Mouse (Mus musculus): Measurements from ENCODE around the gene Tln2. TPM values are rescaled to one million over a fixed set of nuclear protein-coding genes. Genes with fewer than 3 reads are reported as not detected.
A peak's percentile ranks its signal among the peaks of the same experiment; 100 is the strongest.

Tln2 gene
- polyA plus RNA-seq, 1 experiment from 2014 or later, result 22.9 TPM

DNA sequence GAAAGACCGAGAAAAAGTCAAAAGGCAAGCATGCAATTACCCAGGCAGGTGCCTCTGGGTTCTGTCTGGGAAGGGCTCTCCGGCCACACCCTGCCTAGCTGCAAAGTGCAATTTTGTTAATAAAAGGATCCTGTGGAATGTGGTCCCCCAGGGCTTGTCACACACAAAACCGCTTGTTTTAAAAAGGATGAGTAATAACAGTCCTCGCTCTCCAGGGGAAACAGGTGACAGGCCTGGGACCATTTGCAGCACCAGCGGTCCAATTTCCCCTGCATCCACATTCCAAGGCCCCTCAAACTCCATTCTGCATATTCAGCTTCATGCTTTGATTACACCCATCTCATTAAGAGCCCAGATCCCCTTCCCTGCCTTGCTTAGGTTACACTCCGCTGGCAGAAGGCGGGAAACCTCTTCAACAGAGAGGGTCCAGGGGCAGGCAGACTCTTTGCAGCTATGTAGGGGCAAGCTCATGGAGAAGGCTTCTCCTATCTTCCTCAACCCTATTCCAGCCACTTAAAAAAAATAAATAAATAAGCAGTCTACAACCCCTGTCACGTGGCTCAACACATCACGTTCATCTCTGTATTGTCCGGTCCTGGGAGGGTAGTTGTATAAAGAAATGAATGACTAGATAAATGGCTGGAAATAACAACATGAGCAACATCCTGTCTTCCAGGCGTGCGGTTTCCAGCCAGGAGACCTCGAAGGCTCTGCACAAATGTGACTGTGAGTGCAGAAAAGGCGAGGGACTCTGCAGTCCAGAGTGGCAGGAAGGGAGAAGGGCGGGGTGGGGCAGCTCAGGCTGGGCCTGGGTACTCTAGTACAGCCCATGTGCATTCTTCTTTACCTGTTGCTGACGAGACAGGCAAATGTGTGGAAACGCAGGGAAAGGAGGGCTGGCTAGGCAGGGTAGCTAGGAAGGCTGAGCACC is 19.5 kb downstream of the Tln2 start:
- WGBS, result 72% methylated on average over 17 of the region's 17 CpGs
- H3K36me3 ChIP-seq, result no peaks in the 10 kb centered on the region
- H3K9me3 ChIP-seq, result no peaks in the 10 kb centered on the region
- H3K27me3 ChIP-seq (ENCODE audit: insufficient read depth, poor library complexity, severe bottlenecking), result no peaks in the 10 kb centered on the region
- DNase-seq (ENCODE audit: low spot score), result no peak
- H3K4me3 ChIP-seq, result no peak overlapping the region
- H3K27ac ChIP-seq, result peak overlapping the region; percentile 35; the same call in 1 of the 2 replicates
- H3K4me1 ChIP-seq (replicated peaks), result peaks cover 40% of the 10 kb centered on the region

DNA sequence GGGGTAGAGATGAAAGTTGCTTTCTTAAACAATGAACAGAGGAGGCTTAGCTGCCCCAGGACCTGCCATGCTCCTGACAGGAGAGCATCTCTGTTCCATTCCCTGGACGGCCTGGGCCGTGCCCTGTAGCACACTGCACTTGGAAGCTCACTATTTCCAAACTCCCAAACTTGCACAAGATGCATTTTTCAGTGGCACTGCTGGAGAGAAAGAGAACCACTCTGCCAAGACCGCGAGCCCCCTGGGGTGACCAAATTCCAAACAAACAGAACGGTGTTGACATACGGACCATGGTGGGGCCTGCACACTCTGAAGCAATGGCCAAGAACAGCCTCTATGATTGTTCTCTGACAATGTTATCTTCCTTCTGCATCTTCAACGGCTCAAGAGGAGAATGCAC is 25.1 kb downstream of the Tln2 start:
- no peak overlapping the region for H3K4me3 ChIP-seq
- H3K4me1 ChIP-seq (replicated peaks), result peaks cover 33% of the 10 kb centered on the region
- DNase-seq (ENCODE audit: low spot score), result no peak
- 58% methylated on average over 7 of the region's 7 CpGs for WGBS
- no peaks in the 10 kb centered on the region for H3K27me3 ChIP-seq (ENCODE audit: insufficient read depth, poor library complexity, severe bottlenecking)
- H3K9me3 ChIP-seq, result no peaks in the 10 kb centered on the region
- peak overlapping the region; percentile 54; the same call in 1 of the 2 replicates for H3K27ac ChIP-seq
- H3K36me3 ChIP-seq, result no peaks in the 10 kb centered on the region

DNA sequence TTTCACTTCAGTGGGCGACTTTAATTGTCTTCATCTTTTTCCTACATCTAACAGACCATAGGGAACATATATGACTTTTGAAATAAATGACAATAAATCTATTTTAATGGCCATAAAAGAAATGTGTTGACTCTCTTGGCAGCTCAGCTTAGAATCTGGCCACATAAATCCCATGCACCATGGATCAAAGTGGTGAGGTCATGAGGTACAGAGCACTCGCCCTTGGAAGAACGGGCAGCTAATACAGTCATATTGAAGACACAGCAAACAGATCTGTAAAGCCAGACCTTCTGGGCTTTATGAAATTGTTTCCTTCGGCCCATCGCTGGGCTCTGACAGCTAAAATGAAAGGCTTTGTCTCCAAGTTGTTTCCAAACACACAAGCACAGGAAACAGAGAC is 26.2 kb downstream of the Tln2 start:
- peaks cover 28% of the 10 kb centered on the region for H3K4me1 ChIP-seq (replicated peaks)
- 62% methylated on average over 5 of the region's 5 CpGs for WGBS

DNA sequence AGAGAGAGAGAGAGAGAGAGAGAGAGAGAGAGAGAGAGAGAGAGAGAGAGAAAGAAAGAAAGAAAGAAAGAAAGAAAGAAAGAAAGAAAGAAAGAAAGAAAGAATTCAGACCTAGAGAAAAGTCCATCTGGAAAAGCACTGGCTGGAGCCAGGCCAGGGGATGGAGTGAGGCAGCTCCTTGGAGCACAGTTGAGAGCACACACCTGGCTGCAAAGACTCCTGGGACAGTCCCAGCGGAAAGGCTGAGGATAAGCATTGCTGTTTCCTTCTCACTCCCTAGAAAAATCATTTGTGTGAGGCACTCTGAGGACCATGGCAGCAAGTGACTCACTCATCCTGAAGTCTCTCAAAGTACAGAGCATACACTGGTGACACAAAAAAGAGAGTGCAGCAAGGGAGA is 26.9 kb downstream of the Tln2 start:
- WGBS, result 81% methylated on average over 1 of the region's 1 CpGs
- H3K27ac ChIP-seq, result 0 out of 2 replicates have a peak overlapping the region, but pooled peaks have one; percentile 8

More for the DNA sequence above, 26.2 kb downstream of the Tln2 start:
- no peaks in the 10 kb centered on the region for H3K9me3 ChIP-seq
- no peaks in the 10 kb centered on the region for H3K36me3 ChIP-seq
- no peak overlapping the region for H3K4me3 ChIP-seq
- no peaks in the 10 kb centered on the region for H3K27me3 ChIP-seq (ENCODE audit: insufficient read depth, poor library complexity, severe bottlenecking)
- no peak for DNase-seq (ENCODE audit: low spot score)
- peak overlapping the region; percentile 69; the same call in 1 of the 2 replicates for H3K27ac ChIP-seq

DNA sequence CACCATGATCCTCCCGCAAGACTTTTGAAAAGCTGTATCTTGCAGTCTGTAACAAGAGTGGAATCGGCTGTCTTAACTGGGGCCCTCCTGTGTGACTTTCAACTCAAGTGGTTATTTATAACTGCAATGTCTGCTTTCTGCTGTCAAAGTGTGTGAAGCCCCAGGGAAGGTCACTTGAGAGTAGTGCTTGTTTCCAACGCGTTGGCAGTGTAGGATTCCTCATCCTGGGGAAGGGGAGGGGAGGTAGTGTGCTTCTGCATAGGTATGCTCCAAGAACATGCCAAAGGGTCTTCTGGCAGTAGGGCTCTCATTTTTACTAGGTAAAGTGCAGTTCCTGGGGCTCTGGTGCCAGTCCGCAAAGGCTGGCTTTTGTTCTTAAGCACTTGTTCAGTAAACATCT is 29.9 kb downstream of the Tln2 start:
- no peak overlapping the region for H3K27ac ChIP-seq
- peaks cover 24% of the 10 kb centered on the region for H3K4me1 ChIP-seq (replicated peaks)
- no peak for DNase-seq (ENCODE audit: low spot score)
- no peaks in the 10 kb centered on the region for H3K36me3 ChIP-seq
- 77% methylated on average over 5 of the region's 5 CpGs for WGBS
- H3K9me3 ChIP-seq, result no peaks in the 10 kb centered on the region
- H3K27me3 ChIP-seq (ENCODE audit: insufficient read depth, poor library complexity, severe bottlenecking), result no peaks in the 10 kb centered on the region
- H3K4me3 ChIP-seq, result no peak overlapping the region

More for the DNA sequence above, 26.9 kb downstream of the Tln2 start:
- Histone ChIP-seq H3K9me3 (no peaks in the 10 kb centered on the region), H3K4me3 (no peak overlapping the region), H3K4me1 (replicated peaks) (peaks cover 28% of the 10 kb centered on the region), H3K36me3 (no peaks in the 10 kb centered on the region), H3K27me3 (ENCODE audit: insufficient read depth, poor library complexity, severe bottlenecking) (no peaks in the 10 kb centered on the region)
- no peak for DNase-seq (ENCODE audit: low spot score)

DNA sequence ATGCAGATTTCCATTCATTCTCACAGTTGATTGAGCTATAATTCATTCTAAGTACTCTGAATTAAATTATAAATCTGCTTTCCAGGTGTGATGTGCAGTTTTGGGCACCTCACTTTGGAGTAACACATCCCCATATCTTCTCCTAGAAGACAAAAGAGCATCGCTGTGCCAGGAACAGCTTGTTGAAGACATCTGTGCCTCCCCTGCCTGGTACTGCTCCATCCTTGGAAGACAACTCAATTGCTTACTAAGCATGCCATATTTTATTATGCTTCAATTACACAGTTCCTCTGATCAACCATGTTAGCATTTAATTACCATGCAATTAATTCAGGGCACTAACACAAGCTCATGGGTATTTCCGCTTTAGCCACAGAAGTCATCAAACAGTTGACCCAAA is 31.8 kb downstream of the Tln2 start:
- H3K36me3 ChIP-seq, result no peaks in the 10 kb centered on the region
- WGBS, result 96% methylated on average over 2 of the region's 2 CpGs
- peaks cover 6% of the 10 kb centered on the region; the same call in 1 of the 2 replicates for H3K4me1 ChIP-seq (replicated peaks)
- H3K4me3 ChIP-seq, result no peak overlapping the region
- no peak overlapping the region for H3K27ac ChIP-seq
- H3K27me3 ChIP-seq (ENCODE audit: insufficient read depth, poor library complexity, severe bottlenecking), result no peaks in the 10 kb centered on the region
- no peaks in the 10 kb centered on the region for H3K9me3 ChIP-seq
- DNase-seq (ENCODE audit: low spot score), result no peak

DNA sequence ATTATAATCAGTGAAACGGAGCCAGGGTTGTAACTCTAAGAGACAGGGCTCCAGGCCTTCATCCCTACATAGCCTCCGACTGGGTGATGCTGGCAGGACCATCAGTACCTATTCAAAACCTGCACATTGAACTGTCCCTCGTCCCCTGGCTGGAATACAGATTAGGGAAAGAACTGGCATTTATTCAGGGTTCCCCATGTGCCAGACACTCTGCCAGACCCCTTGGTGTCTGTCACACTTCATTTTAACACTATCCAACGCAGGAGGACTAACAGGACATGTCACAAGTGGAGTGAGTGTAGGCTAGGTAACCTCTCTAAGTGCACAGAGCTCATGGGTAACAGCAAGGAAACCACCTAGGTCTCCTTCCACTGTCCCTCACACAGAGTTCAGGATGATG is 37.8 kb downstream of the Tln2 start:
- Histone ChIP-seq H3K27me3 (ENCODE audit: insufficient read depth, poor library complexity, severe bottlenecking) (no peaks in the 10 kb centered on the region), H3K4me3 (no peak overlapping the region), H3K9me3 (no peaks in the 10 kb centered on the region), H3K4me1 (replicated peaks) (no peaks in the 10 kb centered on the region), H3K36me3 (no peaks in the 10 kb centered on the region), H3K27ac (no peak overlapping the region)
- 83% methylated on average over 4 of the region's 4 CpGs for WGBS
- DNase-seq (ENCODE audit: low spot score), result no peak

DNA sequence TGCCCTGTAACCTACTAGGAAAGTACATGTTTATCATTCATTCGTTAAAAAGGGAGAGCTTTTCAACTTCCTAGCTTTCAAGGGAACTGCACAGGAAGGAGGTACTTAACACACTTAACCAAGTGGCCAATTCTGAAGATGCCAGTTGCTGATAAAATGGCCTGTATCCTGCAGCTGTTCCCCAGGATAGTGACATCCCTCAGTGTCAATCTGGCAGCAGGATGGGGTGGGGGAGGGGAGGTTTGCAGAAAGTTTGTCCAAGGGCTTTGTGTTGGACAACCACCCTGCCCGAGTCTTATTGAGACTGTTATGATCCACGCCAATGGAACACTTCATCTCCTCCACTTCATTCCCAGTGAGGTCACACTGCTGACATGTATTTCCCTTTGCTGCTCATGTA is 50.0 kb downstream of the Tln2 start:
- Histone ChIP-seq H3K4me1 (replicated peaks) (peaks cover 21% of the 10 kb centered on the region), H3K4me3 (no peak overlapping the region), H3K9me3 (no peaks in the 10 kb centered on the region; the same call in 1 of the 2 replicates), H3K27me3 (ENCODE audit: insufficient read depth, poor library complexity, severe bottlenecking) (no peaks in the 10 kb centered on the region), H3K36me3 (no peaks in the 10 kb centered on the region), H3K27ac (no peak overlapping the region)
- no peak for DNase-seq (ENCODE audit: low spot score)
- 67% methylated on average over 3 of the region's 3 CpGs for WGBS

DNA sequence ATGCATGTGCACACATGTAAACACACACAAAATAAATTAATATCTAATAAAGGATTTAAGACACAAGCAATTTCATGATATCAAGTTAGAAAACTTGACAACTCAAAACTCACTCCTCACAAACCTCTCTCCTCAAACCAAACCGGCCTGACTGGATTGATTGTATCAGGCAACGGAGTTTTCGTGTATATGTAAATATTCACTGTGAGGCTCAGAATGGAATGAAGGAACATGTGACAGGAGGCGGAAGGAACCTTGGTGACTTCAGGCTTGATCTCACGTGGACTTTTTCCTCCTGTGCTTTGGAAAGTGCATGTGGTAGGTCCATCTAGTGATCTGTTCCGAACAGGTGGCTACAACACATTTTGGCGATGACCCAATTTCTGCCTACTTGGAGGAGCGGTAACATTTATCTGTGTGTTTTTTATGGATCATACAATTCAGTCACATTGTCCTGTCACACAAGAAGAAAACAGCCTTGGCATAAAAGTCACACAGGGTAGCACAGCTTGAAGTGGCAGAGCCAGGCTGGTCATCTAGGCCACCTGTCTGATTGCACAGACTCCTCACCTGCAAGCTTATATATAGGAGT is 54.7 kb downstream of the Tln2 start:
- H3K4me3 ChIP-seq, result no peak overlapping the region
- no peaks in the 10 kb centered on the region for H3K9me3 ChIP-seq
- DNase-seq (ENCODE audit: low spot score), result no peak
- H3K4me1 ChIP-seq (replicated peaks), result peaks cover 18% of the 10 kb centered on the region; the same call in 1 of the 2 replicates
- WGBS, result 90% methylated on average over 8 of the region's 8 CpGs
- H3K36me3 ChIP-seq, result no peaks in the 10 kb centered on the region
- H3K27me3 ChIP-seq (ENCODE audit: insufficient read depth, poor library complexity, severe bottlenecking), result no peaks in the 10 kb centered on the region
- H3K27ac ChIP-seq, result no peak overlapping the region

DNA sequence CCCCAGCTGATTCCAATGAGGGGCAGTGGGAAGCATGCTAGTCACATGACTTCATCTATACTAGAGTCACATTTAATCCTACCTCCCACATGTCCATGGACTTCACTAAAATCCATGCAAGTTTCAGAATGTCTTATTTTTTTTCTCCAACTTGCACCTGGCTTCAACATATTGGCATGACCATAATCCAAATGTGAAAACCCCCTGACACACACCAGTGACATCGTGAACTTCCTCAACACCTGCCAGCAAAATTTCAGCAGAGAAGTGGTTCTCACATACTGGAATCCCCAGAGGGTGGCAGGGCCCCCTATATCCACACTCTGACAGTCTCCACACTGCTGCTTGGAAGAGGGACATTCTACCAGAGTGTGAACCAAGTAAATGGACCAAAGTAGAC is 57.7 kb downstream of the Tln2 start:
- Histone ChIP-seq H3K4me1 (replicated peaks) (peaks cover 7% of the 10 kb centered on the region; the same call in 1 of the 2 replicates), H3K27me3 (ENCODE audit: insufficient read depth, poor library complexity, severe bottlenecking) (no peaks in the 10 kb centered on the region), H3K9me3 (no peaks in the 10 kb centered on the region), H3K4me3 (no peak overlapping the region), H3K27ac (no peak overlapping the region), H3K36me3 (no peaks in the 10 kb centered on the region)
- 86% methylated on average over 1 of the region's 1 CpGs for WGBS
- DNase-seq (ENCODE audit: low spot score), result no peak

DNA sequence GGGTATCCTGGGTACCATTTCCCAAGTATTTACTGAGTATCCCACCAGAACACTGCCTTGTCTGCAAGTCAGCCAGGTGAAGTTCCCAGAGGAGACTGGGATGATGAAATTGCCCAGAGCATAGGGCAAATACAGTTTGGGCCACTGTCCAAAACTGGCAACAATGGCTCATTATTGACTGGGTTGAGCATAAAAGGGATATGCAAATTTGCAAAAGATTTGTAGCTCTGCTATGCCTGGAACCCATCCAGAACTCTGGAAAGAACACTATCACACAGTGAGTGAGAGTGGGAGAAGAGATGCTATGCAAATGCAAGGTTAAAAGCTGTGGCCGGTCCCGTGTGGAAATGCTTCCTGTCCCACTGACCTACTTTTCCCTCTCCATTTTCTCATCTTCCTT is 63.1 kb downstream of the Tln2 start:
- Histone ChIP-seq H3K4me3 (no peak overlapping the region), H3K9me3 (no peaks in the 10 kb centered on the region), H3K27ac (no peak overlapping the region), H3K27me3 (ENCODE audit: insufficient read depth, poor library complexity, severe bottlenecking) (no peaks in the 10 kb centered on the region), H3K4me1 (replicated peaks) (no peaks in the 10 kb centered on the region), H3K36me3 (no peaks in the 10 kb centered on the region)
- no peak for DNase-seq (ENCODE audit: low spot score)
- 76% methylated on average over 2 of the region's 2 CpGs for WGBS

DNA sequence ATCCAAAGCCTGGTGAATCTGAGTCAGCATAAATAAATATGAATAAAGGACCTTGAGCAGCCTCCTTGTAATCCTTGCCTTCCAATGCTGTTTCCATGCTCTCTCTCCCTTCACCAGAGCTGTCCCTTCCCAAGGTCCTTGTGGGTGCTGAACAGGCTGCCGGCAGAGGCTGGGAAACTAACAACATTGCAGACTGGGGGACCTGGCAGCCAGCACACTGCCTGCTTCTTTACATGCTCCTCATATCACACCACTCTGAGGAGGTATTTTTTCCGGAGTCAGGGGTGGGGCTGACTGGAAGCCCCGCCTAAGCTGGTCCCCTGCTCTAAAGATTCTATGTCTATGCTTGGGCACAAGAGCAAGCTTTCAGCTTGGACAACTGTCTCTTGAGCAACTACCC is 64.2 kb downstream of the Tln2 start:
- Histone ChIP-seq H3K36me3 (no peaks in the 10 kb centered on the region), H3K27ac (no peak overlapping the region), H3K27me3 (ENCODE audit: insufficient read depth, poor library complexity, severe bottlenecking) (no peaks in the 10 kb centered on the region), H3K4me1 (replicated peaks) (no peaks in the 10 kb centered on the region), H3K4me3 (no peak overlapping the region), H3K9me3 (no peaks in the 10 kb centered on the region)
- 69% methylated on average over 3 of the region's 3 CpGs for WGBS
- DNase-seq (ENCODE audit: low spot score), result no peak

DNA sequence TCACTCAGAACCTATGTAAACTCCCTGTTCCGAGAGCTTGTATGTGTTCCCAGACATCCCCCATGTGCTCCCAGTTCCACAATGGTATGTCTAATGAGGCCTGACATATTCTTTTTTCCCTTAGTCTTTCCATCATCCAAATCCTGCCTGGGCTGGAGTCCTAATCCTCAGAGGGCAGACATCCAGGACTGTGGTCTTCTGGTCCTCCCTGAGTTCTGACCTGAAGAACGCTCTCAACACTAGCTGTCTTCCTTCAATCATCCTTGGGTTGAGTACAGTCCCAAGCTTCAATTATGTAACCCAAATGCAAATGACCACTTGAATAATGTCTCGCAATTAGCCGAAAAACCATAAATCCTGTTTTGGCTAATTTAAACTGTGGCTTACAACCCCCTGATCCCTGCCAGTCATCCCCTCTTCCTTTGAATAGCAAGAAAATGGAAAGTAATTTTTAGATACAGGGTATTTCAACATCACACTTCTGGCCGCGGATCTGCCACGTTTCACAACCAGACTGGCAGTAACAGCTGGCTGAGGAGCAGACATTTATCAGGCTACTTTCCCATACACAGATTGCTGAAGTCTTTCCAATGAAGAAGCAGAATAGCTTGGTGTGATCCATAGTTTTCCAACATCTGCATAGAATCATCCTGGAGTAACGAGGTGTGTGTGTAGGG is 65.5 kb downstream of the Tln2 start:
- Histone ChIP-seq H3K9me3 (no peaks in the 10 kb centered on the region), H3K27ac (no peak overlapping the region), H3K27me3 (ENCODE audit: insufficient read depth, poor library complexity, severe bottlenecking) (no peaks in the 10 kb centered on the region), H3K36me3 (no peaks in the 10 kb centered on the region), H3K4me3 (no peak overlapping the region), H3K4me1 (replicated peaks) (no peaks in the 10 kb centered on the region)
- no peak for DNase-seq (ENCODE audit: low spot score)
- 94% methylated on average over 8 of the region's 8 CpGs for WGBS
